Mouse (Mus musculus) cerebellum, adult 2 months (tissue): ENCODE results near the gene Gmeb2. TPM values are rescaled to one million over a fixed set of nuclear protein-coding genes. Genes with fewer than 3 reads are reported as not detected.

ENCODE experiments used
- DNase-seq, 2 experiments: peaks; one replicate each; pipeline ENCODE4 v3.0.0; 2021
- H3K27ac ChIP-seq: fragments of 200-500 bp; 2 replicates; pipeline ENCODE4 v1.5.1; 2012; ENCODE audit warnings: low read length, control low read depth, inconsistent platforms; ENCODE audit not compliant: insufficient read depth
- H3K27me3 ChIP-seq: fragments of 200-500 bp; 2 replicates; pipeline ENCODE4 v1.6.1; 2012; ENCODE audit warnings: inconsistent platforms, mild to moderate bottlenecking, low read length, moderate library complexity; ENCODE audit not compliant: control insufficient read depth, insufficient read depth
- H3K4me1 ChIP-seq: fragments of 200-500 bp; 2 replicates; pipeline ENCODE4 v1.6.1; 2011; ENCODE audit warnings: low read length; ENCODE audit not compliant: control insufficient read depth, insufficient read depth
- H3K4me3 ChIP-seq: fragments of 200-500 bp; replicated peaks from 2 replicates; pipeline ENCODE3; 2011; ENCODE audit warnings: mild to moderate bottlenecking, low read depth, low read length, control low read depth; ENCODE audit not compliant: insufficient read depth
- CTCF ChIP-seq: fragments of 200-500 bp; IDR thresholded peaks from 2 replicates; pipeline ENCODE4 v1.5.1; 2011; ENCODE audit warnings: low read depth, mild to moderate bottlenecking, control low read depth, low read length, moderate library complexity, borderline replicate concordance; ENCODE audit not compliant: insufficient read depth
- POLR2A ChIP-seq: fragments of 200-500 bp; IDR thresholded peaks from 2 replicates; pipeline ENCODE4 v1.6.1; 2011; ENCODE audit warnings: low read length, control low read depth, borderline replicate concordance; ENCODE audit not compliant: insufficient read depth
- WGBS: fragments of 180-500 bp; shearing (Covaris S2); methylation state at CpG from one replicate; pipeline ENCODE4 v1.1.7; 2018; 5-methylcytosine and 5-hydroxymethylcytosine counted together
- polyA plus RNA-seq: library from polyadenylated mRNA; depleted of rRNA; stranded (reverse); fragments of >200 nt; gene quantifications from 2 replicates; pipeline ENCODE4 v1.2.3, GENCODE M21; 2012

The Gmeb2 gene
- polyA plus RNA-seq, 1 experiment: 28.7 TPM

GRCm38 (mm10) chr2:181242314-181242665, 45.5 kb downstream of the Gmeb2 start:
- Histone ChIP-seq H3K4me1 (no peaks in the 10 kb centered on the region), H3K27ac (no peak overlapping the region), H3K4me3 (no peak overlapping the region), H3K27me3 (no peaks in the 10 kb centered on the region)
- TF ChIP-seq CTCF: no peak
- TF ChIP-seq POLR2A: no peak
- DNase-seq: no peak
- WGBS: 63% methylated on average over 3 of the region's 3 CpGs

DNA sequence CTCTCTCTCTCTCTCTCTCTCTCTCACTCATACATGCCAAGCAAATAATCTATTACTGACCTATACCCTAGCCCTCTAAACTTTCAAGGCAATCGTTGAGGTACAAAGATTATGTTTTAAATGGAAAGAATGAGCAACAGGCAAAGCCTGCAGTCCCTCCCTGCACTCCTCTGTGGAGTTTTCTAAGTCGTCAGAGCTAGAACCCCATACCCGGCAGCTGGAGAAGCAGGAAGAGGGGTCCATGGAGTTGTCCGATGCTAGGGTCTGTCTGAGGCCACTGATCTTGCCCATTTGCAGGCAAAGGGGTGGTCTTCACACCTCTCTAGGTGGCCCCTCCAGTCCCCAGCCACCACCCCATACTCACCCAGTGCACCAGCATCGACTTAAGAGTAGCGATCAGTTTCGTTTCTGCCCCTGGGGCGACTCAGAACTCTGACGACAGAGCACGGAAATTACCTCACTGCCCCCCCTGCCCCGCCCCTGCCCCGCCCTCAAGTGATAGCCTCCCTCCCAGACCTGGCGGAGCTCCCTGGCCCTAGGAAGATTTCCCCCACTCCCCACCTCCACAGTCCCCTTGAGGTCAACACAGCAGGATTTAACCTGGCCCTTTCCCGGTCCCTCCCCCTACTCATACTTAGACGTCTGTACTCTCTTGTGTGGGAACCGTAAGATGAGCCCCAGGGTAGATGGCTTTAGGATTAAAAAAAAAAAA, 46.1 kb downstream of the Gmeb2 start, which contains the start of gene Helz2:
Gene Helz2, minus strand, starts transcription at position 426 of the 712 bp plus-strand sequence.
- H3K27ac ChIP-seq: no peak within 1 kb of the TSS

DNA sequence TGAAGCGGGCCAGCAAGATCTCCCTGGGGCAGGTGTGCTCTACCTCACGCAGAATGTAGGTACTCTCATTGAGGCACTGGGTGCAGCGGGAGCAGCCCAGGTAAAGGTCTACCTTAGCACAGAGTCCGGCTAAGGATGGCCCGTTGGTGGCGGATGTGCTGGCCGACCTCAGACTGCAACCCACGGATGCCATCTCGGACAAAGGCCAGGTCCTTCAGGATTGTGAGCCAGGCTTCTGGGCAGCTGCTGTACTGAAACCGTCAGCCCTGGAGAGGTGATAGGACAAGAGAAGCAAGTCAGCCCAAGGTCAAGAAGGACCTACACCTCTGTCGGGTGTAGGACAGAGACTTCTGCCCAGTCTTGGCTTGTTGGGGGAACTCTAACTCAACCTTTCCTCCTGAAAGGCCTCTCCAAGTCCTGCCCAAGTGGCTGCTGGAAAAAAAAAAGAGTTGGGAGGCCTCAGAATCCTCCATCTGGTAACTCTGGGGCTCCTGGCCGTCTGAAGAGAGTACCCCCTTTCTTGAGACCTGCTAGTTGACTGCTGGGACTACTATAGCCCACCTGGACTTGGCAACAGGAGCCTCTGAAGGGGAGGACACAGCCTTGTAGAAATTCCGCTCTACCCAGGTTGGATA, 46.9 kb downstream of the Gmeb2 start:
- no peaks in the 10 kb centered on the region for H3K27me3 ChIP-seq
- 92% methylated on average over 13 of the region's 13 CpGs for WGBS
- no peak overlapping the region for H3K27ac ChIP-seq
- no peak for DNase-seq
- no peak overlapping the region for H3K4me3 ChIP-seq
- TF ChIP-seq POLR2A (no peak), CTCF (no peak)
- no peaks in the 10 kb centered on the region for H3K4me1 ChIP-seq

More for the DNA sequence above, 46.1 kb downstream of the Gmeb2 start, which contains the start of gene Helz2:
- Histone ChIP-seq H3K4me3 (no peak within 1 kb of the TSS), H3K4me1 (no peaks in the 10 kb centered on the region), H3K27me3 (no peaks in the 10 kb centered on the region)
- 22% methylated on average over 16 of the region's 16 CpGs for WGBS
- no peak for TF ChIP-seq CTCF
- no peak for DNase-seq

DNA sequence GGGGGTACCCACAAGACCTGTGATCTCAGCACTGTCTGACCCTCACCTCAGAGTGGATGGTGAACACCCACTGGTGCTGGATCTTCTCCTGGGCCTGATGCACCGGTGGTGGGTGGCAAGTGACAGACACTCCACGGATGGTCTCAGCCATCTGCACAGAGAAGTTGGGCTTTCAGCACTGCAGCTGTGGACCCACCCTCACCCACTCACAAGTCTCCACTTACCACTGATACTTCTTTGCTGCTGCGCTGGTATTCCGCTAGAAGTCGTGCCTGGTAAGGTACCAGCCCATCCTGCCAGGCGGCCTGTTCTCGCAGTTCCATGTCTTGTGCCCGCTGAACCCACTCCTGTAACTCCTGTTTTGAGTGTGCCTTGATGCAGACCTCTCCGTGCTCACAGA, 48.6 kb downstream of the Gmeb2 start:
- Histone ChIP-seq H3K4me3 (no peak overlapping the region), H3K27ac (no peak overlapping the region), H3K4me1 (no peaks in the 10 kb centered on the region), H3K27me3 (no peaks in the 10 kb centered on the region)
- WGBS: 95% methylated on average over 9 of the region's 9 CpGs
- no peak for DNase-seq
- TF ChIP-seq POLR2A (no peak), CTCF (no peak)

DNA sequence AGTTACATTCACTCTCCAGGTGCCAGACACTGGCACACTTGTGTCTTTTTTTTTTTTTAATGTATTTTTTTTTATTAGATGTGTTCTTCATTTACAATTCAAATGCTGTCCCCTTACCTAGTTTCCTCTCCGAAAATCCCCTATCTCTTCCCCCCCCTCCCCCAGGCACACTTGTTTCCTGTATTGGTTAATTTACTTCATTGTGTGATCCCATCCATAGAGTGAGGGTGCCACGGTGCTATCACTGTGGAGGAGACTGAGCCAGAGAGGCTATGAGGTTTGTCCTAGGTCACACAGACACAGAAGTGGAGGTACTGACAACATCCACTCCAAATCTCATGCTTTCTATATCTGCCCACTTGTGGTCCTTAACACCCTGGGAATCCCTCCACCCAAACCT, 49.0 kb downstream of the Gmeb2 start:
- WGBS: 74% methylated on average over 2 of the region's 2 CpGs
- no peak overlapping the region for H3K4me3 ChIP-seq
- H3K27ac ChIP-seq: no peak overlapping the region
- no peak for TF ChIP-seq POLR2A
- no peaks in the 10 kb centered on the region for H3K4me1 ChIP-seq
- no peaks in the 10 kb centered on the region for H3K27me3 ChIP-seq
- no peak for DNase-seq

GRCm38 (mm10) chr2:181238091-181238610, 49.7 kb downstream of the Gmeb2 start:
- no peak overlapping the region for H3K4me3 ChIP-seq
- TF ChIP-seq POLR2A (no peak), CTCF (no peak)
- no peaks in the 10 kb centered on the region for H3K27me3 ChIP-seq
- H3K27ac ChIP-seq: no peak overlapping the region
- no peak for DNase-seq
- H3K4me1 ChIP-seq: no peaks in the 10 kb centered on the region
- 29% methylated on average over 10 of the region's 10 CpGs for WGBS

DNA sequence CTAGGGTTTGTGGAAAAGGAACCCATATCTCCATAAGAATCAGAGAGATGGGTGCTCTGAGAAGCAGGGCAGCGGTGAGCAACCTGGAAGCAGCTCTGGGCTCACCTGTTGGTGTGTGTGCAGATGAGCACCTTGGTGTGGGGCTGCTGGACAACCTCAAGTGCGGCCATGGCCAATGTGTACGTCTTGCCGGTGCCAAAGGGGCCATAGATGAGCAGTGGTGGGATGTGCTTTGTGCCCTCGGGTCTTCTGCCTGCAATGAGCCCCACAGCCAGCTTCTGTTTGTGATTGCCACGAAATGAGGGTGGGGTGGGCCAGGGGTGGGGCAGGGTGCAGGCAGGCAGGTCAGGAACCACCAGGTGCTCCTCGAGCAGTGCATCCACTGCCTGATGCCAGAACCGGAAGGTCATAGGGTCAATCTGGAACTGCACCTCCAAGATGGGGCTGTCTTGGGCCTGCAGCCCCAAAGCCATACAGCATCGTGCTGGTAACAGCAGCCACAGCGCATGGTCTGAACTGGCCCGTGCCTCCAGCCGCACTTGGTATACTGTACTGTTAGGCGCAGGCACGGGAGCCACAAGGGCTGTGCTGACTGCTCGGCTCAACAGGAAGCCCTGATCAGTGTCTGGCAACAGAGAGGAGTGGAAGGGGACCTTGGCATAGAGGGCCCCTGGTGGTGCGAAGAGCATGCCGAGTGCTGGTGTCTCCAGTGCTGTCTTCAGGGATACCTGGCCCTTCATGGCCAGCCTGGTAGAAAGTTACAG, 50.4 kb downstream of the Gmeb2 start:
- 87% methylated on average over 17 of the region's 17 CpGs for WGBS
- Histone ChIP-seq H3K4me1 (no peaks in the 10 kb centered on the region), H3K4me3 (no peak overlapping the region), H3K27ac (no peak overlapping the region), H3K27me3 (no peaks in the 10 kb centered on the region)
- DNase-seq: no peak
- TF ChIP-seq POLR2A: no peak
- TF ChIP-seq CTCF: no peak
